17 mouse cellular contexts compared by ENCODE assay signal in the genomic region with DNA sequence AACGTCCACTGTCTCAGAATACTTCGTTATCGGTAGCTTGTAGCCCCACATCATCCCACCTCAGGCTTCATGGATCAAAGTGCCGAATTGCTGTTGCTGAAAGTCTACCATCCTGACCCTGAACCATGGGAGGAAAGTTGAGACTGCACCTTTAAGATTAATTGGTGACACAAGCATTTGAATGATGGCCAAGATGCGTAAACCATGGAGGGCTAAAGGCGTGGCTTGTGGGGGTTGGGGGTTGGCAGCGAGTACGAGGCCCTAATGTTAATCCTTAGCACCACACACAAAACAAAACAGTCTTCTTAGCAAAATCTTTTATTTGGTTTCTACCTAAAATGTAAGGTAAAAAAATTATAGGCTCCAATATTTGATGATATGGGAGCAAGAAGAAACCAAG. TPM values are rescaled to one million over a fixed set of nuclear protein-coding genes. Genes with fewer than 3 reads are reported as not detected.
"Had no signal": no experiment of that assay in that cellular context is flagged by ENCODE, and none has a peak within 500 bp of the region (broad histone marks: within the 10 kb centered on the region; RNA-seq: fewer than 3 reads in every experiment).

No protein-coding gene starts in this region.

- ATAC-seq: midbrain, embryonic 16.5 days had no signal

- DNase-seq: kidney, adult 2 months; kidney, postnatal 25 days; lung, embryonic 14.5 days; lung, postnatal 10 days; lung, postnatal 4 days; right cerebral cortex, postnatal 14 days; thymus, postnatal 36 days had no signal

- H3K9ac ChIP-seq: kidney, embryonic 15.5 days; lung, embryonic 14.5 days; midbrain, embryonic 12.5 days; neural tube, embryonic 15.5 days had no signal

- H3K27ac ChIP-seq: kidney, embryonic 15.5 days; left cerebral cortex, adult 2 months; limb, embryonic 10.5 days; midbrain, embryonic 12.5 days; neural tube, embryonic 15.5 days had no signal

- H3K4me2 ChIP-seq: kidney, embryonic 15.5 days; liver, embryonic 11.5 days; lung, embryonic 14.5 days; midbrain, embryonic 12.5 days; neural tube, embryonic 15.5 days had no signal

- H3K9me3 ChIP-seq: kidney, embryonic 15.5 days; limb, embryonic 10.5 days; megakaryocyte, embryonic 14.5 days; midbrain, embryonic 12.5 days; neural tube, embryonic 15.5 days had no signal

- H3K4me1 ChIP-seq: limb, embryonic 10.5 days; midbrain, embryonic 12.5 days; neural tube, embryonic 15.5 days had no signal

- H3K27me3 ChIP-seq: kidney, embryonic 15.5 days; midbrain, embryonic 12.5 days; neural tube, embryonic 15.5 days had no signal

- H3K4me3 ChIP-seq: kidney, embryonic 15.5 days; left cerebral cortex, adult 2 months; limb, embryonic 10.5 days; megakaryocyte, embryonic 14.5 days; midbrain, embryonic 12.5 days; neural tube, embryonic 15.5 days had no signal

RNA-seq across cellular contexts. Expression of a gene that starts 18.6 kb away (rescaled TPM):
- total RNA-seq: layer of hippocampus, postnatal 25 days; left cerebral cortex, adult 2 months; left cerebral cortex, postnatal 14 days had no signal
